In genomic region chr11:69087597-69087996, GRCm38 (mm10) we compare ENCODE assay signal across 8 mouse cellular contexts. TPM values are rescaled to one million over a fixed set of nuclear protein-coding genes. Genes with fewer than 3 reads are reported as not detected.
A peak's percentile ranks its signal among the peaks of the same experiment; 100 is the strongest.
DNase-seq lines count a peak whose midpoint lies in the region; ATAC-seq and TF ChIP-seq lines count a peak whose summit lies in the region.
"Had no signal": no experiment of that assay in that cellular context is flagged by ENCODE, and none has a peak within 500 bp of the region (broad histone marks: within the 10 kb centered on the region; RNA-seq: fewer than 3 reads in every experiment).

No protein-coding gene starts in this region.

- no peak for TF ChIP-seq POLR2A in lung, adult 2 months (IDR thresholded peaks at IDR 0.05; ENCODE audit: borderline replicate concordance, extremely low read depth, low read depth, low read length)
- TF ChIP-seq POLR2A in thymus, adult 2 months (IDR thresholded peaks at IDR 0.05; ENCODE audit: control insufficient read depth, extremely low read depth, insufficient read depth, low read length, poor library complexity), result no peak

- H3K36me3 ChIP-seq in lung, embryonic 14.5 days (ENCODE audit: insufficient read depth), result peaks cover 31% of the 10 kb centered on the region
- peaks cover 23% of the 10 kb centered on the region for H3K36me3 ChIP-seq in forebrain, embryonic 13.5 days (ENCODE audit: poor library complexity, severe bottlenecking)
- H3K36me3 ChIP-seq in limb, embryonic 11.5 days (ENCODE audit: control insufficient read depth, insufficient read depth, low read length), result peaks cover 8% of the 10 kb centered on the region
- peaks cover 23% of the 10 kb centered on the region for H3K36me3 ChIP-seq in stomach, embryonic 14.5 days (ENCODE audit: control insufficient read depth, insufficient read depth, low read length)
- H3K36me3 ChIP-seq in thymus, adult 2 months (ENCODE audit: control insufficient read depth, insufficient read depth, low read length), result peaks cover 5% of the 10 kb centered on the region

- 60% methylated on average over 2 of the region's 2 CpGs for WGBS in lung, embryonic 14.5 days
- WGBS in lung, adult 2 months, result 87% methylated on average over 2 of the region's 2 CpGs
- WGBS in forebrain, embryonic 13.5 days, result 73% methylated on average over 2 of the region's 2 CpGs
- WGBS in limb, embryonic 11.5 days, result 70% methylated on average over 2 of the region's 2 CpGs
- 68% methylated on average over 2 of the region's 2 CpGs for WGBS in stomach, embryonic 14.5 days
- 96% methylated on average over 2 of the region's 2 CpGs for WGBS in thymus, adult 2 months

- peak overlapping the region; percentile 92 for H3K4me2 ChIP-seq in lung, embryonic 14.5 days
- no peak overlapping the region; the same call in 1 of the 2 replicates for H3K4me2 ChIP-seq in forebrain, embryonic 13.5 days
- H3K4me2 ChIP-seq in limb, embryonic 11.5 days (ENCODE audit: low read depth, severe bottlenecking), result peak overlapping the region; percentile 92; the same call in 1 of the 2 replicates
- H3K4me2 ChIP-seq in stomach, embryonic 14.5 days (replicated peaks; ENCODE audit: low read depth, low read length), result peak overlapping the region; percentile 74; the same call in 1 of the 2 replicates

- no peaks in the 10 kb centered on the region for H3K9me3 ChIP-seq in lung, embryonic 14.5 days (ENCODE audit: low read depth, low read length)
- no peaks in the 10 kb centered on the region for H3K9me3 ChIP-seq in forebrain, embryonic 13.5 days (replicated peaks)
- H3K9me3 ChIP-seq in limb, embryonic 11.5 days (ENCODE audit: control insufficient read depth, low read length), result no peaks in the 10 kb centered on the region
- no peaks in the 10 kb centered on the region for H3K9me3 ChIP-seq in stomach, embryonic 14.5 days (ENCODE audit: control insufficient read depth, low read depth, low read length)

- H3K27ac ChIP-seq in lung, embryonic 14.5 days (ENCODE audit: low read depth), result no peak overlapping the region; the same call in 1 of the 2 replicates
- H3K27ac ChIP-seq in forebrain, embryonic 13.5 days, result peak overlapping the region; percentile 95
- H3K27ac ChIP-seq in limb, embryonic 11.5 days (replicated peaks; ENCODE audit: low read depth, low read length), result no peak overlapping the region
- H3K27ac ChIP-seq in stomach, embryonic 14.5 days (ENCODE audit: low read length), result peak overlapping the region; percentile 91; the same call in 1 of the 2 replicates
- H3K27ac ChIP-seq in thymus, adult 2 months (ENCODE audit: control insufficient read depth, insufficient read depth, low read length), result no peak overlapping the region

- no peaks in the 10 kb centered on the region for H3K27me3 ChIP-seq in lung, embryonic 14.5 days (ENCODE audit: insufficient read depth, low read length)
- no peaks in the 10 kb centered on the region for H3K27me3 ChIP-seq in forebrain, embryonic 13.5 days
- no peaks in the 10 kb centered on the region for H3K27me3 ChIP-seq in limb, embryonic 11.5 days (ENCODE audit: control insufficient read depth, insufficient read depth, low read length)
- no peaks in the 10 kb centered on the region for H3K27me3 ChIP-seq in stomach, embryonic 14.5 days (ENCODE audit: control insufficient read depth, insufficient read depth, low read length)
- no peaks in the 10 kb centered on the region for H3K27me3 ChIP-seq in thymus, adult 2 months (ENCODE audit: control insufficient read depth, insufficient read depth, low read length)

- no peak for ATAC-seq in lung, embryonic 14.5 days (ENCODE audit: insufficient read depth)
- no peak for ATAC-seq in forebrain, embryonic 13.5 days
- ATAC-seq in limb, embryonic 11.5 days (ENCODE audit: insufficient number of reproducible peaks, low FRiP score, low TSS enrichment, low read depth), result no peak
- ATAC-seq in stomach, embryonic 14.5 days (ENCODE audit: insufficient number of reproducible peaks, insufficient read depth, low FRiP score, low read depth), result no peak

- no peak for TF ChIP-seq CTCF in lung, embryonic 14.5 days (IDR thresholded peaks at IDR 0.05; ENCODE audit: low read depth)
- TF ChIP-seq CTCF in lung, adult 2 months (IDR thresholded peaks at IDR 0.05; ENCODE audit: insufficient read depth, low read length), result no peak
- TF ChIP-seq CTCF in thymus, adult 2 months (IDR thresholded peaks at IDR 0.05; ENCODE audit: borderline replicate concordance, control insufficient read depth, extremely low read depth, insufficient read depth, low read length, poor library complexity), result no peak

- no peak overlapping the region; the same call in 1 of the 2 replicates for H3K9ac ChIP-seq in lung, embryonic 14.5 days
- H3K9ac ChIP-seq in forebrain, embryonic 13.5 days, result no peak overlapping the region; the same call in 1 of the 2 replicates
- no peak overlapping the region for H3K9ac ChIP-seq in limb, embryonic 11.5 days (ENCODE audit: low read length)
- H3K9ac ChIP-seq in stomach, embryonic 14.5 days (replicated peaks; ENCODE audit: low read depth, low read length), result no peak overlapping the region

- H3K4me3 ChIP-seq in lung, embryonic 14.5 days (ENCODE audit: low read depth, low read length), result no peak overlapping the region
- no peak overlapping the region for H3K4me3 ChIP-seq in lung, adult 2 months (replicated peaks; ENCODE audit: extremely low read depth, low read depth, low read length)
- H3K4me3 ChIP-seq in forebrain, embryonic 13.5 days, result peak overlapping the region; percentile 99; the same call in 1 of the 2 replicates
- no peak overlapping the region; the same call in 1 of the 2 replicates for H3K4me3 ChIP-seq in limb, embryonic 11.5 days (ENCODE audit: low read depth, low read length)
- no peak overlapping the region for H3K4me3 ChIP-seq in stomach, embryonic 14.5 days (ENCODE audit: low read depth, low read length)
- H3K4me3 ChIP-seq in thymus, adult 2 months (ENCODE audit: control insufficient read depth, insufficient read depth, low read length), result no peak overlapping the region

- peaks cover 8% of the 10 kb centered on the region for H3K4me1 ChIP-seq in lung, embryonic 14.5 days (ENCODE audit: insufficient read depth)
- peaks cover 11% of the 10 kb centered on the region for H3K4me1 ChIP-seq in lung, adult 2 months (ENCODE audit: control insufficient read depth, insufficient read depth, low read length)
- peaks cover 27% of the 10 kb centered on the region for H3K4me1 ChIP-seq in forebrain, embryonic 13.5 days
- peaks cover 13% of the 10 kb centered on the region for H3K4me1 ChIP-seq in limb, embryonic 11.5 days (ENCODE audit: control insufficient read depth, insufficient read depth, low read length)
- peaks cover 29% of the 10 kb centered on the region for H3K4me1 ChIP-seq in stomach, embryonic 14.5 days (ENCODE audit: control insufficient read depth, insufficient read depth, low read length)
- peaks cover 14% of the 10 kb centered on the region for H3K4me1 ChIP-seq in thymus, adult 2 months (replicated peaks; ENCODE audit: control insufficient read depth, insufficient read depth, low read length)

- no peak for DNase-seq in lung, embryonic 14.5 days
- DNase-seq in lung, adult 2 months, result no peak
- no peak for DNase-seq in limb, embryonic 11.5 days (ENCODE audit: low spot score)
- no peak for DNase-seq in thymus, adult 2 months
- no peak for DNase-seq in right cerebral cortex, adult 2 months (ENCODE audit: low spot score in 2 of 2)

RNA-seq across cellular contexts. Expression of gene Vamp2, which starts 0.7 kb away (rescaled TPM):
- 64.0 and 64.2 TPM in 2 replicates for polyA plus RNA-seq in lung, embryonic 14.5 days (2014; fragmentation: Nextera tagmentation; extraction: Ambion mirVana)
- 120 and 129 TPM in 2 replicates for polyA plus RNA-seq in lung, adult 2 months (2012; rRNA removed)
- 110 and 124 TPM in 2 replicates for polyA plus RNA-seq in forebrain, embryonic 13.5 days (2015; fragmentation: Nextera tagmentation; extraction: Ambion mirVana)
- 64.2 and 73.3 TPM in 2 replicates for polyA plus RNA-seq in limb, embryonic 11.5 days (2014; fragmentation: Nextera tagmentation; extraction: Ambion mirVana)
- polyA plus RNA-seq in stomach, embryonic 14.5 days (2014; fragmentation: Nextera tagmentation; extraction: Ambion mirVana), result 104 and 107 TPM in 2 replicates
- 159 and 175 TPM in 2 replicates for polyA plus RNA-seq in thymus, adult 2 months (2012; rRNA removed)

RNA-seq across cellular contexts. Expression of gene Per1, which starts 7.4 kb away (rescaled TPM):
- polyA plus RNA-seq in lung, embryonic 14.5 days (2014; fragmentation: Nextera tagmentation; extraction: Ambion mirVana), result 15.4 and 23.7 TPM in 2 replicates
- polyA plus RNA-seq in lung, adult 2 months (2012; rRNA removed), result 36.8 and 78.5 TPM in 2 replicates
- polyA plus RNA-seq in forebrain, embryonic 13.5 days (2015; fragmentation: Nextera tagmentation; extraction: Ambion mirVana), result 6.0 and 6.4 TPM in 2 replicates
- 8.0 and 9.1 TPM in 2 replicates for polyA plus RNA-seq in limb, embryonic 11.5 days (2014; fragmentation: Nextera tagmentation; extraction: Ambion mirVana)
- 10.5 and 15.1 TPM in 2 replicates for polyA plus RNA-seq in stomach, embryonic 14.5 days (2014; fragmentation: Nextera tagmentation; extraction: Ambion mirVana)
- 28.0 and 29.6 TPM in 2 replicates for polyA plus RNA-seq in thymus, adult 2 months (2012; rRNA removed)

RNA-seq across cellular contexts. Expression of gene Tmem107, which starts 17.0 kb away (rescaled TPM):
- 51.0 and 54.4 TPM in 2 replicates for polyA plus RNA-seq in lung, embryonic 14.5 days (2014; fragmentation: Nextera tagmentation; extraction: Ambion mirVana)
- 69.8 and 75.7 TPM in 2 replicates for polyA plus RNA-seq in lung, adult 2 months (2012; rRNA removed)
- 55.1 and 57.2 TPM in 2 replicates for polyA plus RNA-seq in forebrain, embryonic 13.5 days (2015; fragmentation: Nextera tagmentation; extraction: Ambion mirVana)
- polyA plus RNA-seq in limb, embryonic 11.5 days (2014; fragmentation: Nextera tagmentation; extraction: Ambion mirVana), result 34.6 and 36.7 TPM in 2 replicates
- polyA plus RNA-seq in stomach, embryonic 14.5 days (2014; fragmentation: Nextera tagmentation; extraction: Ambion mirVana), result 59.4 and 59.8 TPM in 2 replicates
- polyA plus RNA-seq in thymus, adult 2 months (2012; rRNA removed), result 31.1 and 33.0 TPM in 2 replicates

RNA-seq across cellular contexts. Expression of gene Borcs6, which starts 28.1 kb away (rescaled TPM):
- polyA plus RNA-seq in lung, embryonic 14.5 days (2014; fragmentation: Nextera tagmentation; extraction: Ambion mirVana), result 8.0 and 9.5 TPM in 2 replicates
- polyA plus RNA-seq in lung, adult 2 months (2012; rRNA removed), result 21.0 and 22.8 TPM in 2 replicates
- 6.6 and 7.9 TPM in 2 replicates for polyA plus RNA-seq in forebrain, embryonic 13.5 days (2015; fragmentation: Nextera tagmentation; extraction: Ambion mirVana)
- polyA plus RNA-seq in limb, embryonic 11.5 days (2014; fragmentation: Nextera tagmentation; extraction: Ambion mirVana), result 6.2 and 7.0 TPM in 2 replicates
- 9.2 and 11.0 TPM in 2 replicates for polyA plus RNA-seq in stomach, embryonic 14.5 days (2014; fragmentation: Nextera tagmentation; extraction: Ambion mirVana)
- polyA plus RNA-seq in thymus, adult 2 months (2012; rRNA removed), result 18.0 TPM in 2 replicates

RNA-seq across cellular contexts. Expression of gene Hes7, which starts 32.6 kb away (rescaled TPM):
- 0.57 and 0.68 TPM in 2 replicates for polyA plus RNA-seq in lung, embryonic 14.5 days (2014; fragmentation: Nextera tagmentation; extraction: Ambion mirVana)
- 0.25 and 0.95 TPM in 2 replicates for polyA plus RNA-seq in lung, adult 2 months (2012; rRNA removed)
- polyA plus RNA-seq in forebrain, embryonic 13.5 days (2015; fragmentation: Nextera tagmentation; extraction: Ambion mirVana), result 0.12 and 0.21 TPM in 2 replicates
- 0.54 and 0.65 TPM in 2 replicates for polyA plus RNA-seq in limb, embryonic 11.5 days (2014; fragmentation: Nextera tagmentation; extraction: Ambion mirVana)
- 0.39 and 0.54 TPM in 2 replicates for polyA plus RNA-seq in stomach, embryonic 14.5 days (2014; fragmentation: Nextera tagmentation; extraction: Ambion mirVana)
- 0.69 and 1.1 TPM in 2 replicates for polyA plus RNA-seq in thymus, adult 2 months (2012; rRNA removed)
- polyA plus RNA-seq: inflammation-experienced regulatory T-cells, adult 6 months had no signal

Comparison
In these comparisons a context has a peak if more than half of its experiments do, and no peak if none do; other contexts are left out.
1. H3K27ac ChIP-seq: peak in forebrain, embryonic 13.5 days (single experiment) and stomach, embryonic 14.5 days (single experiment); none in lung, embryonic 14.5 days (single experiment), limb, embryonic 11.5 days (single experiment) and thymus, adult 2 months (single experiment).